Mouse (Mus musculus): Measurements from ENCODE around the gene Golga4. TPM values are rescaled to one million over a fixed set of nuclear protein-coding genes. Genes with fewer than 3 reads are reported as not detected.
A peak's percentile ranks its signal among the peaks of the same experiment; 100 is the strongest.

The Golga4 gene
- polyA plus RNA-seq (2014; fragmentation: Nextera tagmentation; extraction: Ambion mirVana), result 48.5 and 52.2 TPM in 2 replicates

DNA sequence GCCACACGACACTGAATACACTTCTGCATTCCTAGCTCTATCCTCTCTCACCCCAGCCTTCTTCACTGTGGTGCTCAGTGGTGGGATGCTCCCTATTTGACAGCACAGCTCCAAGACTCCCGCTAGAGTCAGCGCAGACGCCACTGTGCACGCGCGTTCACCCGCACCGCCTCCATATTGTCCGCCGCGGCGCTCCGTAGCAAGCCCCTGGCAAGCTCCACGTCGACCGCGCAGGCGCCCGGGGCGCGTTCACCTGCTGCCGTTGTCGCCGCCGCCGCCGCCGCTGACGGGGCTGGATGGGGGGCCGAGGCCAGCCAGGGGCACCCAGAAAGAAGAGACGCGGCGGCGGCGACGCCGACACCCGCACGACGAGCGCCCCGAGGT lies at the start of gene Golga4:
Gene Golga4 (plus strand): TSS at position 248 of the 384 bp plus-strand sequence.
- H3K27me3 ChIP-seq (replicated peaks; ENCODE audit: control insufficient read depth, insufficient read depth, low read length), result no peaks in the 10 kb centered on the region
- H3K4me2 ChIP-seq (ENCODE audit: low read depth, low read length), result peak within 1 kb of the TSS; percentile 99
- H3K27ac ChIP-seq (replicated peaks; ENCODE audit: low read depth, low read length), result peak within 1 kb of the TSS; percentile 68
- H3K4me3 ChIP-seq (ENCODE audit: low read depth, low read length), result peak within 1 kb of the TSS; percentile 97
- no peaks in the 10 kb centered on the region for H3K36me3 ChIP-seq (ENCODE audit: control insufficient read depth, insufficient read depth, low read length)
- peaks cover 17% of the 10 kb centered on the region; the same call in 1 of the 2 replicates for H3K4me1 ChIP-seq (ENCODE audit: control insufficient read depth, insufficient read depth, low read length)
- DNase-seq (ENCODE audit: low spot score) (peak; percentile 93), ATAC-seq (ENCODE audit: low read depth) (peak; percentile 95)
- H3K9me3 ChIP-seq (ENCODE audit: control insufficient read depth, low read length), result no peaks in the 10 kb centered on the region
- under 1% methylated on average over 21 of the region's 43 CpGs for WGBS
- H3K9ac ChIP-seq (ENCODE audit: low read depth, low read length), result peak within 1 kb of the TSS; percentile 89

DNA sequence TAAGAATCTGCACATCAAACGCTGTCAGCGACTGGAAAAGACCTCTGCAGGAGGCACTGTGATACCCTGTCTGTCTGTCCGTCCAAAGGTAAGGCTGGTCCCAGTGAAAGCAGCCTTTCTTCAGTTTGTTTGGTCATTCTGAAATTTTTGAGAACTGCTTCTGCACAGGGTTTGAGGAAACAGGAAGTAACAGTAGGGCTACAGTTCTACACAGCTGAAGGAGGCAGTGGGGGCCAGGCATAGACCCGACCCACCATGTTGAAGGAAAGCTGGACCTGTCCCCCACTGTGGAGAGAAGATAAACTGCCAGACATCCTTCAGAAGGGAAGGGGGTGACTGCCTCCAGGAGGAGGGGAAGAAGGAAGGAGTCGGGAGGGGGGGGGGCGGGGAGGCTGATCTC lies 49.7 kb upstream of the Golga4 start:
- no peak for ATAC-seq (ENCODE audit: low read depth)
- H3K36me3 ChIP-seq (ENCODE audit: control insufficient read depth, insufficient read depth, low read length), result no peaks in the 10 kb centered on the region
- no peak overlapping the region for H3K27ac ChIP-seq (replicated peaks; ENCODE audit: low read depth, low read length)
- no peak overlapping the region for H3K4me3 ChIP-seq (ENCODE audit: low read depth, low read length)
- 42% methylated on average over 6 of the region's 6 CpGs for WGBS
- no peak for DNase-seq (ENCODE audit: low spot score)
- H3K9me3 ChIP-seq (ENCODE audit: control insufficient read depth, low read length), result no peaks in the 10 kb centered on the region
- no peaks in the 10 kb centered on the region for H3K4me1 ChIP-seq (ENCODE audit: control insufficient read depth, insufficient read depth, low read length)
- H3K27me3 ChIP-seq (replicated peaks; ENCODE audit: control insufficient read depth, insufficient read depth, low read length), result no peaks in the 10 kb centered on the region
- no peak overlapping the region for H3K9ac ChIP-seq (ENCODE audit: low read depth, low read length)
- no peak overlapping the region for H3K4me2 ChIP-seq (ENCODE audit: low read depth, low read length)

DNA sequence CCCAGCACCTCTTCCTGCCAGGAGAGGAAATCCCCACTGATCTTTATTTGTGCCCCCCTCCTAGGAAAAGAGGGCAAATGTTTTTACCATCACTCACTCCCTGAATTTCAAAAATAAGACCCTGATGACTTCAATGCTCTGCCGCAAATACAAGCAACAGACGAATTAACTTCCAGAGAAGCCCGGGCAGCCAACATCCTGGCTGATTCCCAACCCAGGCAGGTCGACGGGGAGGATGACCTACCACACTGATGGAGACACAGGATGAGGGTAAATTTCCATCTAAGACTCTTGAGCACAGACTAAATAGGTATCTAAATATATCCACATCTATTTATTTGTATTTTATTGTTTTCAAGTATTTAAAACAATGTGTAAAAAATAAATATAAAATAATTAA lies 48.0 kb upstream of the Golga4 start:
- 12% methylated on average over 5 of the region's 5 CpGs for WGBS
- Histone ChIP-seq H3K4me1 (ENCODE audit: control insufficient read depth, insufficient read depth, low read length) (no peaks in the 10 kb centered on the region), H3K4me2 (ENCODE audit: low read depth, low read length) (no peak overlapping the region), H3K9me3 (ENCODE audit: control insufficient read depth, low read length) (no peaks in the 10 kb centered on the region), H3K36me3 (ENCODE audit: control insufficient read depth, insufficient read depth, low read length) (no peaks in the 10 kb centered on the region), H3K27ac (replicated peaks; ENCODE audit: low read depth, low read length) (no peak overlapping the region), H3K9ac (ENCODE audit: low read depth, low read length) (no peak overlapping the region), H3K27me3 (replicated peaks; ENCODE audit: control insufficient read depth, insufficient read depth, low read length) (no peaks in the 10 kb centered on the region), H3K4me3 (ENCODE audit: low read depth, low read length) (no peak overlapping the region)
- DNase-seq (ENCODE audit: low spot score) (no peak), ATAC-seq (ENCODE audit: low read depth) (no peak)

DNA sequence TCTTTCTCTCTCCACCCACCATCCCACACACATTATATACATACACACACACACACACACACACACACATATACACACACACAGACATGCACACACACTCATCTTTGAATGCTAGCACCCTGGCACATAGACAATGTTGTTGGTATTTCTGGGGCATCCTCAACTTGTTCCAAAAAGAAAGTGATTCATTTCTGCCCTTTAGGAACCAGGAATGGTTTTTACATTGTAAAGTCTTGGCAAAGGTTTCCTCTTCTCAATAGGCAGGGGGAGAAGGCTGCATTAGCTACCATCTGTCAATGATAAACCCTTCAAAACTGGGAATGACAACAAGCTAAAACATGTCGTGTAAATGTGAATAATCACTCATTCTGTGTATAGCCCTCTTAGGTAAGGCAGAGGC lies 42.0 kb upstream of the Golga4 start:
- WGBS, result 43% methylated on average over 1 of the region's 1 CpGs
- H3K4me2 ChIP-seq (ENCODE audit: low read depth, low read length), result no peak overlapping the region
- DNase-seq (ENCODE audit: low spot score) (no peak), ATAC-seq (ENCODE audit: low read depth) (no peak)
- H3K27ac ChIP-seq (replicated peaks; ENCODE audit: low read depth, low read length), result no peak overlapping the region
- H3K27me3 ChIP-seq (replicated peaks; ENCODE audit: control insufficient read depth, insufficient read depth, low read length), result peaks cover 24% of the 10 kb centered on the region
- H3K36me3 ChIP-seq (ENCODE audit: control insufficient read depth, insufficient read depth, low read length), result no peaks in the 10 kb centered on the region
- H3K9me3 ChIP-seq (ENCODE audit: control insufficient read depth, low read length), result no peaks in the 10 kb centered on the region
- H3K4me1 ChIP-seq (ENCODE audit: control insufficient read depth, insufficient read depth, low read length), result no peaks in the 10 kb centered on the region
- H3K9ac ChIP-seq (ENCODE audit: low read depth, low read length), result no peak overlapping the region
- H3K4me3 ChIP-seq (ENCODE audit: low read depth, low read length), result no peak overlapping the region

DNA sequence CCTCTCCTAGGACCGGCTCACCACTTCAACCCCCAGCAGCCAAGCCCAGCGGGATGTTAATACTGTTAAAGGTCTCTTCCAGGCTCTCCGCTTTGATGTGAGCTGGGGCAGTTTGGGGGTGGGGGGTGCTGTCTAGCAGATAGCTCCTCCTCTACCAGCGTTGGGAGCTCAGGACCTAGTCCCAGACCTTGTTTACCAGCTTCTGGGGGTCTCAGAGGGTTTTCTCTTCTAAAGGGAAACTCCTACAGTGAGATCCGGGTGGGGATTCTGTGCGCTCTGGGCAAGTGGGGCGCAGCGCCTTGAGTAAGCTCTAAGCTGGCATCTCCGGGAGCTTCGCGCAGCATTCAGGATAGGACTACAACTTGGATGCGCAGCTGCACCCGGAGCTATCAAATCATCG lies 37.8 kb upstream of the Golga4 start:
- Histone ChIP-seq H3K27ac (replicated peaks; ENCODE audit: low read depth, low read length) (no peak overlapping the region), H3K27me3 (replicated peaks; ENCODE audit: control insufficient read depth, insufficient read depth, low read length) (peaks cover 62% of the 10 kb centered on the region), H3K4me3 (ENCODE audit: low read depth, low read length) (no peak overlapping the region)

DNA sequence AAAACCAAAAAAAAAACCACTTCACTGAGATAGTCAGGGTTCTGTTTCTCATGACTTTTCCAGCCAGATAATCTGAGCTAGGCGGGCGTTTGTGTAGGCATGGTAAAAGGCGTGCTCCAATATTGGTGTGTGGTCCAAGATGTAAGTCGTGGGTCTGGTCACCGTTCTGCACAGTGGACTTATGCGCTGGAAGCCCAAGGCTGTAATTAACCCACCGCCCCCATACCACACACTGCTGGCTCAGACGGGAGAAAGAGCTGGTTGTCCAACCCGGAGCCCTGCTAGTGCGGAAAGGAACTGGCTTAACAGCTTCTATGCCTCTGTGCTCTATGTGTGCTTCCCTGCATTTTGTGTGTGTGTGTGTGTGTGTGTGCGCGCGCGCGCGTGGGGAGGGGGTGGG lies 36.8 kb upstream of the Golga4 start:
- DNase-seq (ENCODE audit: low spot score) (no peak), ATAC-seq (ENCODE audit: low read depth) (peak; percentile 57; the same call in 1 of the 2 replicates)
- no peaks in the 10 kb centered on the region for H3K9me3 ChIP-seq (ENCODE audit: control insufficient read depth, low read length)
- H3K4me3 ChIP-seq (ENCODE audit: low read depth, low read length), result no peak overlapping the region; the same call in 1 of the 2 replicates
- H3K27me3 ChIP-seq (replicated peaks; ENCODE audit: control insufficient read depth, insufficient read depth, low read length), result peaks cover 66% of the 10 kb centered on the region
- peak overlapping the region; percentile 10; the same call in 1 of the 2 replicates for H3K4me2 ChIP-seq (ENCODE audit: low read depth, low read length)
- H3K4me1 ChIP-seq (ENCODE audit: control insufficient read depth, insufficient read depth, low read length), result no peaks in the 10 kb centered on the region
- H3K27ac ChIP-seq (replicated peaks; ENCODE audit: low read depth, low read length), result no peak overlapping the region
- H3K9ac ChIP-seq (ENCODE audit: low read depth, low read length), result no peak overlapping the region
- H3K36me3 ChIP-seq (ENCODE audit: control insufficient read depth, insufficient read depth, low read length), result no peaks in the 10 kb centered on the region
- WGBS, result 6% methylated on average over 16 of the region's 16 CpGs

More for the DNA sequence above, 37.8 kb upstream of the Golga4 start:
- Histone ChIP-seq H3K9me3 (ENCODE audit: control insufficient read depth, low read length) (no peaks in the 10 kb centered on the region), H3K4me2 (ENCODE audit: low read depth, low read length) (no peak overlapping the region), H3K9ac (ENCODE audit: low read depth, low read length) (no peak overlapping the region), H3K36me3 (ENCODE audit: control insufficient read depth, insufficient read depth, low read length) (no peaks in the 10 kb centered on the region), H3K4me1 (ENCODE audit: control insufficient read depth, insufficient read depth, low read length) (no peaks in the 10 kb centered on the region)
- no peak for ATAC-seq (ENCODE audit: low read depth)
- DNase-seq (ENCODE audit: low spot score), result no peak
- 3% methylated on average over 14 of the region's 14 CpGs for WGBS

DNA sequence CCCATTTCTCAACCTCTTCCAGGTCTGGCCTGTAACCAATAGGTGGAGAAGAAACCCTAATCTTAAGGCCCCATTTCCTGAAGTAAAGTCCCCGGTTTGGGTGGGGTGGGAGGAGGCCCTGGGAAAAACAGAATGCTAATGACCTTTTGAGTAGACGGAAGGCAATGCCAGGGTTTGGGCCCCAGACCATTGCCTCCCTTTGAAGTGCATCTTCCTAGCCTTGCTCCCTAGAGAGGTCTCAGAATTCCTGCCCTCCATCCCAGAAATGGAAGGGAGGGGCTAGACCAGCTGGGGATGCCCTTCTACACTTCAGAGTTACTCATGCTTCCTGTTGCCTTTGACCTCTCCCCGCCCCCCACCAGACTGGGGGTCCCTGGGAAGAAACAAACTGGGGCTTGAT lies 34.8 kb upstream of the Golga4 start:
- no peak overlapping the region for H3K27ac ChIP-seq (replicated peaks; ENCODE audit: low read depth, low read length)
- H3K4me3 ChIP-seq (ENCODE audit: low read depth, low read length), result no peak overlapping the region
- H3K36me3 ChIP-seq (ENCODE audit: control insufficient read depth, insufficient read depth, low read length), result no peaks in the 10 kb centered on the region
- WGBS, result 10% methylated on average over 3 of the region's 3 CpGs
- H3K4me1 ChIP-seq (ENCODE audit: control insufficient read depth, insufficient read depth, low read length), result peaks cover under 1% of the 10 kb centered on the region; the same call in 1 of the 2 replicates
- peaks cover 86% of the 10 kb centered on the region for H3K27me3 ChIP-seq (replicated peaks; ENCODE audit: control insufficient read depth, insufficient read depth, low read length)
- no peak overlapping the region for H3K9ac ChIP-seq (ENCODE audit: low read depth, low read length)
- ATAC-seq (ENCODE audit: low read depth) (no peak), DNase-seq (ENCODE audit: low spot score) (no peak)
- H3K9me3 ChIP-seq (ENCODE audit: control insufficient read depth, low read length), result no peaks in the 10 kb centered on the region
- H3K4me2 ChIP-seq (ENCODE audit: low read depth, low read length), result no peak overlapping the region

DNA sequence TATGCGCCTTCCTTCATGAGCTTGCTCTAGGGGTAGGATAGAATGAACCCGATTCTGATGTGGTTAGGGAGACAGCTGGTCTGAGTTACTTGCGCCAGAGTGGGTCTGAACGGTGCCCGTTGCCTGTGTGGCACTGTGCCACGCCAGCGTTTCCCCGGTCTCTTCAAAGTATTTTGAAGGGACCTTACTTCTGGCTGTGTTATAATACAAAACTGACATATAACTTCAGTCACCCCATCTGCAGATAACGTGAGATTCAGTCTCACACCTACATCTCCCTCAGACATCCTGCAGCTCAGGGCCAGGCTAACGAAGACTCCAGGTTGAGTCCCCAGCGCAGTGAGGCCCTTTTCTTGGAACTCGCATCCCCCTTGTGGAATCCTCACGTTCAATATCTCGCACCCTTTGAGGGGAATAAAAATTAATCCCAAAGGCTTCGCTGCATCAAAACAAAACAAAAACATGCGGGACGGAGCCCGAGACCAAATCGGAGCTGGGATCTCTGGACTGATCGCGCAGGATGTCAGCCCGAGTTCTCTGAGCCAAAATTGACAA lies 29.8 kb upstream of the Golga4 start:
- Histone ChIP-seq H3K9ac (ENCODE audit: low read depth, low read length) (no peak overlapping the region), H3K27ac (replicated peaks; ENCODE audit: low read depth, low read length) (no peak overlapping the region), H3K27me3 (replicated peaks; ENCODE audit: control insufficient read depth, insufficient read depth, low read length) (peaks cover 89% of the 10 kb centered on the region), H3K4me2 (ENCODE audit: low read depth, low read length) (peak overlapping the region; percentile 69), H3K9me3 (ENCODE audit: control insufficient read depth, low read length) (no peaks in the 10 kb centered on the region), H3K4me1 (ENCODE audit: control insufficient read depth, insufficient read depth, low read length) (peaks cover 14% of the 10 kb centered on the region; the same call in 1 of the 2 replicates), H3K36me3 (ENCODE audit: control insufficient read depth, insufficient read depth, low read length) (no peaks in the 10 kb centered on the region), H3K4me3 (ENCODE audit: low read depth, low read length) (peak overlapping the region; percentile 45)
- ATAC-seq (ENCODE audit: low read depth) (no peak), DNase-seq (ENCODE audit: low spot score) (no peak)
- whole genome bisulfite sequencing, result 1% methylated on average over 22 of the region's 22 CpGs

DNA sequence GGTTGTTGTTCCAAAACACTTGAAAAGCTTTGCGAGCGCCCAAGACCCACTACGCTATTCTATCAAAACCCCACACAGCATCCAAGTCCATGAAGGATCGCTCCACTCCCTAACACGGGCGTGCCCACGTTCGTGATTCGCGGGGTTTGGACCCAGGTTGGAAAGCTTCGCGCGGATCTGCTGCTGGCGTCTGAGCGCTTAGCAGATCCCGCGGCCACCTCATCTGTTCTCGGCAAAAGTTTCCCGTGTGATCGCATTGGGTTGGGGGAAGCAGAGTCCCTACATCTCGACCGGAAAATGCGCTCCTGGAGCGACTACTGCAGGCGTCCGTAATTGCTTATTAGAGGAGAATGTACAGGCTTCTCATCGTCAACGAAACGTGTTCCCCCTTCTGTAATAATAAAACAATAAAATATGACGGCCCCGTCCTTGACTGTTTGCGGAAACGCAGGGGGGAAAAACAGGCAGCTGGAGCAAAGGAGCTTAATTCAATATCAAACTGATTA lies 29.2 kb upstream of the Golga4 start:
- H3K4me1 ChIP-seq (ENCODE audit: control insufficient read depth, insufficient read depth, low read length), result peaks cover 14% of the 10 kb centered on the region; the same call in 1 of the 2 replicates
- ATAC-seq (ENCODE audit: low read depth) (no peak), DNase-seq (ENCODE audit: low spot score) (no peak)
- peak overlapping the region; percentile 45 for H3K4me3 ChIP-seq (ENCODE audit: low read depth, low read length)
- no peak overlapping the region for H3K27ac ChIP-seq (replicated peaks; ENCODE audit: low read depth, low read length)
- H3K9ac ChIP-seq (ENCODE audit: low read depth, low read length), result no peak overlapping the region
- peaks cover 89% of the 10 kb centered on the region for H3K27me3 ChIP-seq (replicated peaks; ENCODE audit: control insufficient read depth, insufficient read depth, low read length)
- WGBS, result under 1% methylated on average over 33 of the region's 33 CpGs
- H3K4me2 ChIP-seq (ENCODE audit: low read depth, low read length), result peak overlapping the region; percentile 69
- H3K9me3 ChIP-seq (ENCODE audit: control insufficient read depth, low read length), result no peaks in the 10 kb centered on the region
- no peaks in the 10 kb centered on the region for H3K36me3 ChIP-seq (ENCODE audit: control insufficient read depth, insufficient read depth, low read length)
